Comparison of ENCODE assay signal across 8 mouse cellular contexts in the genomic region with DNA sequence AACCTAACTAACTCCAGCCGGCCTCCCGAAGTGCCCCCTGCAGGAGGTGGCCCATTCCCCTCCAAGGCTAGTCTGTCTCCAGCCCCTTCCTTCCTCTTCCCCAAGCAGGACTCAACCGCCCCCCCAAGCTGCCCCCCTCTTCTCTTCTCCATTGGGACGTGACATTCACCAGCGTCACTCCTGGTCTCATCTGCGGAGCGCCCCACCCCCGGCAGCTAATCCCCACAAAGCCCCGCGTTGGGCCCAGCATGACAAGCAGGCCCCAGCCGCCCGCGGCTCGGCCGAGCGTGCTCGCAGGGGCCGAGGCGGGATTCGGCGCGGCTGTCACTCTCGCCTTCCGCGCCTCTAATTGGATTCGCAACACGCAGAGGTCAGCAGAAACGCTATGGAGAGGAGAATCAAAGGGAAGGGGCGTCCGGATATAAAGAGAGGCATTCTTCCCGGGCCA.
DNase-seq lines count a peak whose midpoint lies in the region; ATAC-seq and TF ChIP-seq lines count a peak whose summit lies in the region.

No protein-coding gene starts in this region.

- H3K4me3 ChIP-seq in heart, embryonic 13.5 days: peak overlapping the region; percentile 48
- H3K4me3 ChIP-seq in cortical plate, adult 2 months (ENCODE audit: insufficient read depth, low read length): peak overlapping the region; percentile 16
- peak overlapping the region; percentile 31 for H3K4me3 ChIP-seq in heart, postnatal 0 days (ENCODE audit: low read depth, low read length)
- peak overlapping the region; percentile 19 for H3K4me3 ChIP-seq in limb, embryonic 15.5 days
- peak overlapping the region; percentile 12; the same call in 1 of the 2 replicates for H3K4me3 ChIP-seq in neural tube, embryonic 14.5 days (ENCODE audit: low read depth, low read length)

- TF ChIP-seq POLR2A in cortical plate, adult 2 months (IDR thresholded peaks at IDR 0.05; ENCODE audit: extremely low read depth, insufficient read depth, low read length): no peak

- TF ChIP-seq EP300 in heart, postnatal 0 days (IDR thresholded peaks at IDR 0.05; ENCODE audit: low read depth): no peak

- peak; percentile 20; the same call in 1 of the 2 replicates for ATAC-seq in heart, embryonic 13.5 days (ENCODE audit: extremely low read depth, insufficient number of reproducible peaks, low FRiP score, low TSS enrichment)
- peak; percentile 65 for ATAC-seq in heart, postnatal 0 days (ENCODE audit: insufficient read depth, low read depth)
- no peak for ATAC-seq in limb, embryonic 15.5 days (ENCODE audit: insufficient number of reproducible peaks, low FRiP score, low TSS enrichment, low read depth)
- ATAC-seq in neural tube, embryonic 14.5 days (ENCODE audit: low read depth): peak; percentile 65

- no peak for DNase-seq in heart, postnatal 25 days (ENCODE audit: low spot score)
- DNase-seq in heart, postnatal 0 days (ENCODE audit: low spot score): no peak
- DNase-seq in gastrocnemius, postnatal 36 days: no peak
- no peak for DNase-seq in adrenal gland, postnatal 4 days (ENCODE audit: low spot score in 2 of 2)

- no peaks in the 10 kb centered on the region for H3K9me3 ChIP-seq in heart, embryonic 13.5 days
- H3K9me3 ChIP-seq in heart, postnatal 0 days (replicated peaks; ENCODE audit: control insufficient read depth, low read length): no peaks in the 10 kb centered on the region
- no peaks in the 10 kb centered on the region for H3K9me3 ChIP-seq in limb, embryonic 15.5 days
- no peaks in the 10 kb centered on the region for H3K9me3 ChIP-seq in neural tube, embryonic 14.5 days (ENCODE audit: control insufficient read depth, low read length)

- peak overlapping the region; percentile 76 for H3K4me2 ChIP-seq in heart, embryonic 13.5 days
- peak overlapping the region; percentile 55 for H3K4me2 ChIP-seq in heart, postnatal 0 days (ENCODE audit: low read depth, low read length)
- H3K4me2 ChIP-seq in limb, embryonic 15.5 days: peak overlapping the region; percentile 41
- H3K4me2 ChIP-seq in neural tube, embryonic 14.5 days (ENCODE audit: low read depth, low read length): peak overlapping the region; percentile 44

- no peak for TF ChIP-seq CTCF in cortical plate, adult 2 months (IDR thresholded peaks at IDR 0.05; ENCODE audit: extremely low read depth, insufficient read depth, low read length)
- TF ChIP-seq CTCF in heart, postnatal 0 days (IDR thresholded peaks at IDR 0.05; ENCODE audit: low read depth): no peak

- intact Hi-C loops in heart, postnatal 25 days (cut with DNase I): no loop called here
- intact Hi-C loops in gastrocnemius, postnatal 36 days (cut with DNase I): no loop called here

- WGBS in heart, embryonic 13.5 days: 2% methylated on average over 30 of the region's 31 CpGs
- WGBS in heart, postnatal 0 days: 2% methylated on average over 25 of the region's 31 CpGs
- WGBS in limb, embryonic 15.5 days: 1% methylated on average over 31 of the region's 31 CpGs
- WGBS in neural tube, embryonic 14.5 days: under 1% methylated on average over 30 of the region's 31 CpGs

- H3K36me3 ChIP-seq in heart, embryonic 13.5 days: no peaks in the 10 kb centered on the region
- no peaks in the 10 kb centered on the region for H3K36me3 ChIP-seq in heart, postnatal 0 days (replicated peaks; ENCODE audit: control insufficient read depth, insufficient read depth, low read length)
- peaks cover 5% of the 10 kb centered on the region; the same call in 1 of the 2 replicates for H3K36me3 ChIP-seq in limb, embryonic 15.5 days
- H3K36me3 ChIP-seq in neural tube, embryonic 14.5 days (ENCODE audit: control insufficient read depth, insufficient read depth, low read length): no peaks in the 10 kb centered on the region

- H3K27me3 ChIP-seq in heart, embryonic 13.5 days (replicated peaks): peaks cover 72% of the 10 kb centered on the region
- H3K27me3 ChIP-seq in heart, postnatal 0 days (ENCODE audit: control insufficient read depth, insufficient read depth, low read length): peaks cover 53% of the 10 kb centered on the region
- H3K27me3 ChIP-seq in limb, embryonic 15.5 days: no peaks in the 10 kb centered on the region
- H3K27me3 ChIP-seq in neural tube, embryonic 14.5 days (ENCODE audit: control insufficient read depth, insufficient read depth, low read length): no peaks in the 10 kb centered on the region

- H3K27ac ChIP-seq in heart, embryonic 13.5 days (replicated peaks): no peak overlapping the region; the same call in 1 of the 2 replicates
- no peak overlapping the region; the same call in 1 of the 2 replicates for H3K27ac ChIP-seq in cortical plate, adult 2 months (ENCODE audit: insufficient read depth, low read length)
- H3K27ac ChIP-seq in heart, postnatal 0 days (ENCODE audit: low read depth): no peak overlapping the region
- no peak overlapping the region for H3K27ac ChIP-seq in limb, embryonic 15.5 days
- H3K27ac ChIP-seq in neural tube, embryonic 14.5 days (ENCODE audit: low read depth, low read length): peak overlapping the region; percentile 78

- H3K9ac ChIP-seq in heart, embryonic 13.5 days: peak overlapping the region; percentile 78
- peak overlapping the region; percentile 17 for H3K9ac ChIP-seq in heart, postnatal 0 days (replicated peaks; ENCODE audit: low read depth, low read length)
- H3K9ac ChIP-seq in limb, embryonic 15.5 days: 0 out of 2 replicates have a peak overlapping the region, but pooled peaks have one; percentile 1
- H3K9ac ChIP-seq in neural tube, embryonic 14.5 days (replicated peaks; ENCODE audit: low read depth, low read length): peak overlapping the region; percentile 18; the same call in 1 of the 2 replicates

- peaks cover 25% of the 10 kb centered on the region for H3K4me1 ChIP-seq in heart, embryonic 13.5 days
- H3K4me1 ChIP-seq in cortical plate, adult 2 months (ENCODE audit: control insufficient read depth, insufficient read depth, low read length): peaks cover 4% of the 10 kb centered on the region; the same call in 1 of the 2 replicates
- peaks cover 8% of the 10 kb centered on the region for H3K4me1 ChIP-seq in heart, postnatal 0 days (ENCODE audit: control insufficient read depth, insufficient read depth)
- H3K4me1 ChIP-seq in limb, embryonic 15.5 days: peaks cover 43% of the 10 kb centered on the region
- peaks cover 58% of the 10 kb centered on the region for H3K4me1 ChIP-seq in neural tube, embryonic 14.5 days (ENCODE audit: control insufficient read depth, insufficient read depth, low read length)

Comparison
In these comparisons a context has a peak if more than half of its experiments do, and no peak if none do; other contexts are left out.
1. H3K9ac ChIP-seq: peak in every context shown above with its lines; median percentile 78 in heart, embryonic 13.5 days; 18 in neural tube, embryonic 14.5 days; 17 in heart, postnatal 0 days; 1 in limb, embryonic 15.5 days.